Mouse (Mus musculus): ENCODE results near the gene Gm40193.

The Gm40193 gene

GRCm38 (mm10) chr11:70506385-70506784 is 26.4 kb downstream of the Gm40193 start:
- DNase-seq (ENCODE audit: low spot score in 2 of 2), result peak; percentile 47 to 67

- DNase-seq (ENCODE audit: low spot score in 2 of 2), result no peak
These were observed 27.8 kb downstream of the Gm40193 start, which contains the start of gene Tm4sf5 for GRCm38 (mm10) chr11:70504970-70505369. Tm4sf5 (plus strand) TSS chr11:70505244.

DNA sequence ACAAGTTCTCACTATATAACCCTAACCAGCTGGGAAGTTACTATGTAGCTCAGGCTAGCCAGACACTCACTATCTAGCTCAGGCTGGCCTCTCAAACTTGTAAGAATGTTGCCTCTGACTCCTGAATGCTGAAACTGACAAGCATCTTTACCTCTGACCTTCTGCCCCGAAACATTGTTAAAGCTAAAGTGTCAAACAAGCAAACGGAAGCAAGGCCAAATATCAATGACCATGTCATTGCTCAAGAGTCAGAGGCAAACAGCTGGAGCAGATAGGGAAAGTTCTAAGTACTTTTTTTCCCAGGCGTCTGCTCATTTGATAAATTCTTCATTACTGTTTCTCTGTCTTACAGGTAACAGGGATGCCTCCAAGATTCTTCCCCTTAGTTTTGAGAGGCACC is 30.7 kb downstream of the Gm40193 start:
- DNase-seq (ENCODE audit: low spot score in 2 of 2), result no peak

DNA sequence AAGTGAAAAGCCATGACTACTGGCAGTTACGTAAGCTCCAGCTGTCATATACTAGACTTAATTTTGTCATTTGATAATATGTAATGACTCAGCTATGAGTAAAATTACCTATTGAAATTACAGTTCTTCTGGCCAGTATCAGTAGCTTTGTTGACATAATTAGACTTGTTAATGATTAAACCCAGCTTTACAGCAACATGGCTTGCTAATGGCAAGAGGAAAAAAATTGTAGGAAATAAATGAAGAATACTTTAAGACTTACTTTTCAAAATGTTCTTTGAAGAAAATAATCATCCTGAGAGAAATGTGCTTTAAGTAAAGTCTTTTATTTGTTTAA is 32.3 kb downstream of the Gm40193 start:
- DNase-seq (ENCODE audit: low spot score in 2 of 2), result no peak

- DNase-seq (ENCODE audit: low spot score in 2 of 2), result no peak
These were observed 32.9 kb downstream of the Gm40193 start for GRCm38 (mm10) chr11:70499566-70500475.

DNA sequence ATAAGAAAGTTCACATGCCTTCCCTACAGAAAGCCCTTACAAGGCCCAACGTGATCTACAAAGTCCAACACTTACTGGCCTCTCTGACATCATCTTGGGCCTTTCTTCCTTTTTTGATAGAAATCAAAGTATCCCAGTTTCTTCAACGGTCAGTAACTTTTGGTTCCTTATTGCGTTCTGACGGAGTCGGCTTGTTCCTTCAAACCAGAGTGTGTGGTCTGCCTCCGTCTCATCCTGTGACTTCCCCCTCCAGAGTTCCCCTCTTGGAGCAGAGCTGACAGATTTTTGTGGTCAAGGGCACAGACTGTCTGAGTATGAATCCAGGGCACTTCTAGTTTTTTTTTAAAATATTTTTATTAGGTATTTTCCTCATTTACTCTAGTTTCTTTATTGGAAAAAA is 43.1 kb downstream of the Gm40193 start:
- DNase-seq (ENCODE audit: low spot score in 2 of 2), result no peak

DNA sequence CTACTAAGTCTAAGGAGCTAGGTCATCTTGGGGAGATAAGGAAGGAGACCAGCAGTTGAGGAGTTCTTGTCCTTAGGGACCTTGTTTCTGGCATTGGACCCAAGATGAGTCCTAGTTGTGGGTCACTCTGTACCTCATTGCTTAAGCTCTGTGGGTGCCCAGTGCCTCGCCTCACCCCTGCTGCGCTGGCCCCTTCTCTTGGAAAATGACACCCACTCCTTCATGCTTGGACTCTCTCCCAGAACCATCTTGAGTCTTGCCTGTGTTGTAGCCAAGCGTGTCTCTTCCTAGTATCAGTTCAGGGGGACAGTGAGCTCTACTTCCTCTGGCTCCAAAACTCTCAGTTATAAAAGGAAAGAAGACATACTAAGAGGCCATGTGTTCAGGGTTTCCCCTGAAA is 43.6 kb downstream of the Gm40193 start:
- DNase-seq (ENCODE audit: low spot score in 2 of 2), result no peak

DNA sequence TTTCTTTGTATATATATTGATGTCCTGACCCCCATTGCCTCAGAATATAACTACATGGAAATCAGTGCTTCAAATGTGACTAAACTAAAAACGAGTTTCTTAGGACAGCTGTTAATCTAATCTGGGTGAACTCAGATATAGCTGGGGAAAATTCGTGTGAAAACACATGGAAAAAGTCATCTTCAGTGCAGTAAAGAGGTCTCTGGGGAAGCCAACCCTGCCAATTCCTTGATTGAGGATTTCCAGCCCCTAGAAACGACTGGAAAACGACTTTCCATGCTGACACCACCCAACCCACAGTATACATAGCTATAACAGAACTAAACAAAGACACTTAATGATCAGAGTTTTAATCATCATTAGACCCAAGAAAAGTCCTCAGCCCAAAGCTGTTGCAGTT is 44.9 kb downstream of the Gm40193 start:
- DNase-seq (ENCODE audit: low spot score in 2 of 2), result no peak

DNA sequence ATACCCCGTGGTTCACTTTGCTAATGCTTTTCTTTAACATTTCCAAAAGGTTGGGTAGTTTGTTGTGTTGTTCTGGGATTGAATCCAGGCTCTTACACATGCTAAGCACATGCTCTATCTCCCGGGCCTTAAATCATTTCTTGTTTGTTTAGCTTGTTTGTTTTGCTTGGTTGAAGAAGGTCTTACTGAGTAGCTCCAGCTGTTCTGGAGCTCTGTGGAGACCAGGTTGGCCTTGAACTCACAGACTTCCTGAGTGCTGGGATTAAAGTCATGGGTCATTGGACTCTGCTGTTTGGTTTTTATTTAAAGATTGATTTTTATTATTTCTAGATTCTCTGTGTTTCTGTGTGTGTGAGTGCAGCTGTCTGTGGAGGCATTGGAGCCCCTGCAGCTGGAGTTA is 47.2 kb downstream of the Gm40193 start:
- DNase-seq (ENCODE audit: low spot score in 2 of 2), result no peak

Measured in spleen, postnatal 14 days (tissue).